In the genomic region with DNA sequence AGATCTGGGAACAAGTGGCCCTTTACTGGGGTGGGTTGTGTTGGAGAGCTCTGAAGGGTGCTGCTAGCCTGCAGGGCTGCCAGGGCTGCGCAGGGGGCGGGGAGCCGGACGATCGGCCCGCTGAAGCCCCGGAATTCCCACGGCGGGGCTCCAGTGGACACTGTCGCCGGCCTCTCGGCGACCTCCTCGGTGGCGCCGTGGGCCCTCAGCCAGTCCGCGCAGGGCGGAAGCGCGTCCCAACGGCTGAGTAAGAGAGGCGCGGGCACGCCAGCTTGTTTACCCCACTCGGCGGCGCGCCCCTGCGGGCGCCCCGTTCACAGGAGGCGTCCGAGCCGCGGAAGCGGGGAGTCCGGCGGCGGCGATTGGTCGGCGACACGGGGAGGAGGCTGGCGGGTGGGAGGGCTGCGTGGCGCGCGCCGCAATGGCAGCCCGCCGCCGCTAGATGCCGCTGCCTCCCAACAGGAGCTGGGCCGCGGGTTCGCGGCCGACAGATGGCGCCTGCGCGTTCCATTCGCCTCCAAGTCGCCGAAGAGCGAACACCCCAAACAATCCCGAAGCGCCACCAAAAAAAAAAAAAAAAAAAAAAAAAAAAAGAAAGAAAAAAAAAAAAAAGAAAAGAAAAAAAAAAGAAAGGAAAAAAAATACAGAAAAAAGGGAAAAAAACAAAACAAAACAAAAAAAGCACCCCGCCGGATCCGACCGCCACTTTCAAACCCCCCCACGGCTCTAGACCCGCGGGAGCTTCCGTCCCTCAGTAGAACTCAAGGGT, we compare ENCODE assay signal across 8 mouse cellular contexts. TPM values are rescaled to one million over a fixed set of nuclear protein-coding genes. Genes with fewer than 3 reads are reported as not detected.
DNase-seq lines count a peak whose midpoint lies in the region; ATAC-seq and TF ChIP-seq lines count a peak whose summit lies in the region.

Gene Stag2, plus strand, starts transcription at position 530 of the 769 bp plus-strand sequence.

- no peaks in the 10 kb centered on the region for H3K9me3 ChIP-seq in ES-E14 (ENCODE audit: control insufficient read depth, insufficient read depth, low read depth, low read length)
- H3K9me3 ChIP-seq in forebrain, embryonic 14.5 days (replicated peaks; ENCODE audit: control insufficient read depth, low read length): no peaks in the 10 kb centered on the region
- no peaks in the 10 kb centered on the region for H3K9me3 ChIP-seq in lung, embryonic 14.5 days (ENCODE audit: low read depth, low read length)

- WGBS in forebrain, embryonic 14.5 days: 21% methylated on average over 73 of the region's 76 CpGs
- 7% methylated on average over 63 of the region's 76 CpGs for WGBS in lung, embryonic 14.5 days
- 12% methylated on average over 64 of the region's 76 CpGs for WGBS in olfactory bulb, adult 2 months

- H3K27me3 ChIP-seq in forebrain, embryonic 14.5 days (replicated peaks; ENCODE audit: control insufficient read depth, insufficient read depth, low read length): no peaks in the 10 kb centered on the region
- no peaks in the 10 kb centered on the region for H3K27me3 ChIP-seq in lung, embryonic 14.5 days (ENCODE audit: insufficient read depth, low read length)

- TF ChIP-seq CTCF in layer of hippocampus, adult 2 months (conservative IDR thresholded peaks at IDR 0.05): peak; percentile 82
- peak; percentile 60 for TF ChIP-seq CTCF in lung, embryonic 14.5 days (IDR thresholded peaks at IDR 0.05; ENCODE audit: low read depth)
- peak; percentile 81 for TF ChIP-seq CTCF in olfactory bulb, adult 2 months (IDR thresholded peaks at IDR 0.05; ENCODE audit: insufficient read depth, low read depth, low read length)

- TF ChIP-seq POLR2A in olfactory bulb, adult 2 months (IDR thresholded peaks at IDR 0.05; ENCODE audit: insufficient read depth, low read depth, low read length): peak; percentile 65; the same call in 1 of the 2 replicates

- H3K4me3 ChIP-seq in ES-E14 (ENCODE audit: insufficient read depth in 1 of 2, low read depth in 1 of 2, low read length in 2 of 2, poor library complexity in 1 of 2, severe bottlenecking in 1 of 2): peak within 1 kb of the TSS; percentile 74 to 86
- peak within 1 kb of the TSS; percentile 56 for H3K4me3 ChIP-seq in forebrain, embryonic 14.5 days (ENCODE audit: low read depth, low read length)
- H3K4me3 ChIP-seq in layer of hippocampus, adult 2 months: peak within 1 kb of the TSS; percentile 68
- peak within 1 kb of the TSS; percentile 65 for H3K4me3 ChIP-seq in lung, embryonic 14.5 days (ENCODE audit: low read depth, low read length)
- peak within 1 kb of the TSS; percentile 88 for H3K4me3 ChIP-seq in olfactory bulb, adult 2 months (ENCODE audit: insufficient read depth, low read depth, low read length)

- intact Hi-C loops in heart, postnatal 14 days (cut with DNase I): loop anchor here (5.0 kb wide), 2 partner anchors 82 to 117 kb away; no protein-coding TSS in a partner anchor

- ATAC-seq in forebrain, embryonic 14.5 days: peak; percentile 81
- peak; percentile 82 for ATAC-seq in lung, embryonic 14.5 days (ENCODE audit: insufficient read depth)

- H3K36me3 ChIP-seq in ES-E14 (ENCODE audit: control insufficient read depth, insufficient read depth, low read length, poor library complexity, severe bottlenecking): no peaks in the 10 kb centered on the region
- H3K36me3 ChIP-seq in forebrain, embryonic 14.5 days (ENCODE audit: control insufficient read depth, insufficient read depth, low read length): no peaks in the 10 kb centered on the region
- H3K36me3 ChIP-seq in lung, embryonic 14.5 days (ENCODE audit: insufficient read depth): no peaks in the 10 kb centered on the region

- peak within 1 kb of the TSS; percentile 100 for H3K9ac ChIP-seq in ES-E14 (ENCODE audit: insufficient read depth, low read depth, low read length, poor library complexity, severe bottlenecking)
- H3K9ac ChIP-seq in forebrain, embryonic 14.5 days (ENCODE audit: low read length): peak within 1 kb of the TSS; percentile 95
- peak within 1 kb of the TSS; percentile 97 for H3K9ac ChIP-seq in lung, embryonic 14.5 days

- peak; percentile 42 for DNase-seq in ES-E14 (ENCODE audit: low read depth, low spot score)
- peak; percentile 82 for DNase-seq in cerebellum, adult 11 months
- peak; percentile 91 for DNase-seq in forebrain, embryonic 14.5 days (ENCODE audit: low spot score)
- DNase-seq in heart, postnatal 14 days: peak; percentile 90 to 91
- peak; percentile 77 to 84 for DNase-seq in layer of hippocampus, adult 2 months (ENCODE audit: low spot score in 2 of 2)
- peak; percentile 92 for DNase-seq in lung, embryonic 14.5 days
- peak; percentile 78 to 82 for DNase-seq in thymus, adult 18-20 months

- in situ Hi-C loops in ES-E14 (cut with MboI; ENCODE audit: low sequenced_read_pairs in 2 of 2, unreplicated experiment in 2 of 2): no loop called here

- H3K4me2 ChIP-seq in forebrain, embryonic 14.5 days (ENCODE audit: low read length): peak within 1 kb of the TSS; percentile 50
- peak within 1 kb of the TSS; percentile 58 for H3K4me2 ChIP-seq in lung, embryonic 14.5 days

- H3K27ac ChIP-seq in ES-E14 (ENCODE audit: insufficient read depth, low read depth, low read length, poor library complexity, severe bottlenecking): peak within 1 kb of the TSS; percentile 93
- peak within 1 kb of the TSS; percentile 99 for H3K27ac ChIP-seq in forebrain, embryonic 14.5 days (ENCODE audit: low read depth, low read length)
- peak within 1 kb of the TSS; percentile 99 for H3K27ac ChIP-seq in layer of hippocampus, adult 2 months
- H3K27ac ChIP-seq in lung, embryonic 14.5 days (ENCODE audit: low read depth): peak within 1 kb of the TSS; percentile 100
- H3K27ac ChIP-seq in olfactory bulb, adult 2 months (ENCODE audit: insufficient read depth, low read depth, low read length): peak within 1 kb of the TSS; percentile 99

- no peaks in the 10 kb centered on the region; a peak in 1 of 4 replicates for H3K4me1 ChIP-seq in ES-E14 (ENCODE audit: control insufficient read depth in 2 of 2, insufficient read depth in 2 of 2, low read length in 2 of 2, poor library complexity in 1 of 2)
- H3K4me1 ChIP-seq in forebrain, embryonic 14.5 days (ENCODE audit: control insufficient read depth, insufficient read depth, low read length): no peaks in the 10 kb centered on the region
- H3K4me1 ChIP-seq in lung, embryonic 14.5 days (ENCODE audit: insufficient read depth): no peaks in the 10 kb centered on the region
- H3K4me1 ChIP-seq in olfactory bulb, adult 2 months (ENCODE audit: control insufficient read depth, insufficient read depth, low read length): peaks cover 2% of the 10 kb centered on the region

TF ChIP-seq in ES-E14, 5 proteins besides CTCF, POLR2A, EP300 and RAD21:
- peak; percentile 90 for TF ChIP-seq ZNF384 (IDR thresholded peaks at IDR 0.05; ENCODE audit: low read depth, low read length)
- no peak for TF ChIP-seq MAFK (IDR thresholded peaks at IDR 0.05; ENCODE audit: insufficient read depth, low read depth, low read length)
- no peak for TF ChIP-seq CHD2 (IDR thresholded peaks at IDR 0.05; ENCODE audit: low read depth, low read length)
- 0 out of 2 replicates have a peak, but pooled peaks have one; percentile 6 for TF ChIP-seq ZC3H11A (IDR thresholded peaks at IDR 0.05; ENCODE audit: borderline replicate concordance, low read depth, low read length)
- no peak for TF ChIP-seq HCFC1 (IDR thresholded peaks at IDR 0.05; ENCODE audit: borderline replicate concordance, insufficient read depth, low read length)

RNA-seq across cellular contexts. Expression of gene Stag2, which starts in this region (rescaled TPM):
- 25.1 and 35.8 TPM in 2 replicates for total RNA-seq in ES-E14 (2012; rRNA removed)
- 40.7 and 45.7 TPM in 2 replicates for polyA plus RNA-seq in forebrain, embryonic 14.5 days (2014; fragmentation: Nextera tagmentation; extraction: Ambion mirVana)
- total RNA-seq in heart, postnatal 14 days (2021): 10 to 100 TPM; 54.3 to 57.3 TPM
- total RNA-seq in layer of hippocampus, adult 2 months (2021): 10 to 100 TPM; 49.6 to 53.4 TPM
- 64.3 and 69.7 TPM in 2 replicates for polyA plus RNA-seq in lung, embryonic 14.5 days (2014; fragmentation: Nextera tagmentation; extraction: Ambion mirVana)
- 52.1 and 183 TPM in 2 replicates for polyA plus RNA-seq in olfactory bulb, adult 2 months (2012; ENCODE audit: insufficient read depth, insufficient read length, low replicate concordance, missing spikeins)

Comparison
In these comparisons a context has a peak if more than half of its experiments do, and no peak if none do; other contexts are left out.
1. Peak in every context shown above with its lines: DNase-seq, ATAC-seq, H3K4me3 ChIP-seq and H3K27ac ChIP-seq.
2. DNase-seq: peak in every context shown above with its lines; median percentile 92 in lung, embryonic 14.5 days; 91 in forebrain, embryonic 14.5 days; 90 in heart, postnatal 14 days; 82 in cerebellum, adult 11 months; 80 in layer of hippocampus, adult 2 months; 80 in thymus, adult 18-20 months; 42 in ES-E14.